Mouse (Mus musculus): ENCODE measurements at regions not wholly inside any gene's neighbourhood (a gene's known extent, or its start where the extent isn't known, plus 50 kb on each side); places are given as distances from the start of the nearest gene placed in this dataset.
A peak's percentile ranks its signal among the peaks of the same experiment; 100 is the strongest.

DNA sequence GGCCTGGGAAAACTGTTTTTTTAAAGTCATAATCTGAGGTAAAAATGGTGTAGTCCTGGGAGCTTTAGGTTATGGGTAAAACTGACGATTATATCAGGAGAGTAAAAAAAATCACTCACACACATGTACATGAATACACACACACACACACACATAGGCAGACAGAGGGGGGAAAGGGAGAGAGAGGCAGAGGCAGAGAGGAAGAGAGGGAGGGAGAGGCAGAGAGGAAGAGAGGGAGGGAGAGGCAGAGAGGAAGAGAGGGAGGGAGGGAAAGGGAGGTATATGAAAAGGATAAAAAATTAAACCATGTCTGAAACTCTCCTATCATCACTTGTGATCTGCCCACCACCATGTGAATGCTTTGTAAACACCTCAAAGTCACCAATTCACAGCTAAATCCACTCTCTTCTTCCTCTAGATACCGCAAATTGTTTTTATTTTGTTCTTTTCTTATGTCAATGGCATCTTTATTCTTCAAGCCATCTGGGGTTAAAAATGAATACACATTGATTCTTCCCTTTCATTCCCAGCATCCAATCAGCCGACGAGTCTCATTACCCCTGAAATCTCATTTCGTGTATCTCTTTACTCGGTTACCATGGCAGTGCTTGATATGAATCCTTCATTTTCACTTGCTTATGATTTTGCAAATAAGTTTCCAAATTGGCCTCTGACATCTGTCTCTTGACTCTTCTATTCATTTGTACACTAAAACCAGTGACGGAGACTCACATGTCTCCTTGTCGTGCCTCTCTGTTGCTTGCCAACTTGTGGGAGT is 209.5 kb upstream of the Krr1 start:
- no peaks in the 10 kb centered on the region for H3K27me3 ChIP-seq
- no peaks in the 10 kb centered on the region for H3K4me1 ChIP-seq
- no peak for ATAC-seq (replicated peaks; ENCODE audit: low FRiP score)
- no peak overlapping the region for H3K4me3 ChIP-seq (replicated peaks)
- H3K9ac ChIP-seq = no peak overlapping the region
- H3K27ac ChIP-seq = no peak overlapping the region
- H3K36me3 ChIP-seq = no peaks in the 10 kb centered on the region
- no peak overlapping the region for H3K4me2 ChIP-seq
- 89% methylated on average over 8 of the region's 8 CpGs for WGBS
- no peaks in the 10 kb centered on the region for H3K9me3 ChIP-seq (replicated peaks)

DNA sequence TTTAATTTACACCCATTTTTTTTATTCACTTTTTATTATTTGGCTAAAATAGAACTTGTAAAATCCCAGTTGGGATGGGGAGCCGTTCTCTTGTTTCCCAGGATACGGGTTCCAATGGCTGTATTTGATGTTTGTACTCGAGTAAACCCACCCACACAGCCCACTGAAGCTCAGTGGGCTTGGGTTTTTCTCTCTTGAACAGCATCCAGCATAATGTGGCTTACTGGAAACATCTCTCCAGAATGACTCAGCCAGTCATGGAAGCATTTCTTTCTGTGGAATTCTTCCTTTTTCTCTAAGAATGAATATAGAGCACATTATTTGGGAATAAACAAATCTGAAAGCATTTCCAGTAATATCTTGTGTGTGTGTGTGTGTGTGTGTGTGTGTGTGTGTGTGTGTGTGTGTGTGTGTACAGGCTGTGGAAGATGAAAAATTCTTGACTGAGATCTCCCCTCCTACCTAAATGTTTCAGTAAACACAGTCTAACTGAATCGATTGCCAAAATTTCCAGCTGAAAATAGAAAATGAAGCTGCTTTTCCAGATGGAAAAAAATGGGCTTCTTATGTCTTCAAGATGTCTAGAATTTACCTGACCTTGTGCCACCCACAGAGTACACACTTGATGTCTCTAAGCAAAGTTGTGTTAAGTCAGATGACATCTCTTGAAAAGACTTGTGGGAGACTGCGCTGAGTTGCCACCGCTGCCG is 205.3 kb upstream of the Krr1 start:
- Histone ChIP-seq H3K9me3 (replicated peaks) (no peaks in the 10 kb centered on the region), H3K36me3 (no peaks in the 10 kb centered on the region), H3K4me2 (no peak overlapping the region), H3K27me3 (no peaks in the 10 kb centered on the region), H3K4me1 (peaks cover 10% of the 10 kb centered on the region; the same call in 1 of the 2 replicates), H3K9ac (no peak overlapping the region), H3K27ac (no peak overlapping the region), H3K4me3 (replicated peaks) (no peak overlapping the region)
- WGBS = 84% methylated on average over 7 of the region's 7 CpGs
- no peak for ATAC-seq (replicated peaks; ENCODE audit: low FRiP score)

DNA sequence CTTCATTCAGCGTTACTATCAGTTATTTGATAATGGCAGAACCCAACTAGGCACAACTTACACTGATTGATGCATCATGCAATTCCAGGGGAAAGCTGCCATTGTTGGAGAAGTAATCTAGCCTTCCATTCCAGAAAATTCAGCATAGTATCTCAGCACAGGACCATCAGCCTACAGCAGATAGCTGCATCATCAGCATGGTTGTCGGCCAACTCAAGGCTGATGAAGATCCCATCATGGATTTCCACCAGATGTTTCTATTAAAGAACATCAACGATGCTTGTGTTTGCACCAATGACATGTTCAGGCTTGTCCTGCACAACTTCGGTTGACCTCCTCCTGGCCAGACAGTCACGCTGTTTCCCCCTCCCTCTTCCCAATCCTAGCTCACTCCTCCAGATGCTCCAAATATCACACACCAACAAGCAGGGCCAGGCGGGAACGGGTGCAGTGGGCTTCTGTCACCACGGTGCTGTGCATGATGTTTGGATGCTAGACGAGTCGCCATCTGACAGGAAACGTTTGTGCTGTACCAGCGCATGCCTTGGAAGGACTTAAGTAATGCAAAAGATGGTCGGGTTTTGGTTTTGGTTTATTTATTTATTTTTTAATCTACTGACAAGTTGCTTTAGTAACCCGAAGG is 204.5 kb upstream of the Krr1 start:
- WGBS = 88% methylated on average over 14 of the region's 14 CpGs

DNA sequence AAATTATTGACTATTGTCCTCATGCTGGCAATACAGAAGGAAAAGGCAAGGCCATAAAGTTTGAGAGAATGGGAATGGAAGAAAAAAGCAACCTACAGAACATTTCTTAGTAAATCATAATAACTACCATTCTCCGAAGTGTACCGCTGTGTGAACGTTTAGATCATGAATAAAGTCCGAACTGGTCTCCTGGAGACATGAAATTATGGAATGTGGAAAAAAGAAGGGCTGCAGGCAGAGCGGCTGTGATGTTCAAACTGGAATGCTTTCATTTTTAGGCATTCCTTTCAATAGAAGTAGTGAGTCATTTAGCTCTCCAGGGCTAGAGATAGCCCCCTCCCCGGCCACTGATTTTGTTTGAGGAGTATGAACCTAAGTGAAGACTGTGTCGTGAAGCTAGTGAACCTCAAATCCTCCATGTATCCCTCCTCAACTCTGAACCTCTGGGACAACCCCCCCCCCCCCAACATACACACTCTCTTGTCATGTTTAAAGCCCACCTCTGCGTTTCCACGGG is 202.9 kb upstream of the Krr1 start:
- no peak overlapping the region for H3K4me2 ChIP-seq
- no peaks in the 10 kb centered on the region for H3K9me3 ChIP-seq (replicated peaks)
- peaks cover 10% of the 10 kb centered on the region; the same call in 1 of the 2 replicates for H3K4me1 ChIP-seq
- H3K27me3 ChIP-seq = no peaks in the 10 kb centered on the region
- no peak overlapping the region for H3K4me3 ChIP-seq (replicated peaks)
- no peaks in the 10 kb centered on the region for H3K36me3 ChIP-seq
- 58% methylated on average over 9 of the region's 9 CpGs for WGBS
- no peak for ATAC-seq (replicated peaks; ENCODE audit: low FRiP score)
- H3K27ac ChIP-seq = no peak overlapping the region
- H3K9ac ChIP-seq = no peak overlapping the region

More for the DNA sequence above, 204.5 kb upstream of the Krr1 start:
- Histone ChIP-seq H3K27ac (no peak overlapping the region), H3K4me1 (peaks cover 10% of the 10 kb centered on the region; the same call in 1 of the 2 replicates), H3K4me2 (no peak overlapping the region), H3K27me3 (no peaks in the 10 kb centered on the region), H3K4me3 (replicated peaks) (no peak overlapping the region), H3K9ac (no peak overlapping the region), H3K9me3 (replicated peaks) (no peaks in the 10 kb centered on the region), H3K36me3 (no peaks in the 10 kb centered on the region)
- no peak for ATAC-seq (replicated peaks; ENCODE audit: low FRiP score)

DNA sequence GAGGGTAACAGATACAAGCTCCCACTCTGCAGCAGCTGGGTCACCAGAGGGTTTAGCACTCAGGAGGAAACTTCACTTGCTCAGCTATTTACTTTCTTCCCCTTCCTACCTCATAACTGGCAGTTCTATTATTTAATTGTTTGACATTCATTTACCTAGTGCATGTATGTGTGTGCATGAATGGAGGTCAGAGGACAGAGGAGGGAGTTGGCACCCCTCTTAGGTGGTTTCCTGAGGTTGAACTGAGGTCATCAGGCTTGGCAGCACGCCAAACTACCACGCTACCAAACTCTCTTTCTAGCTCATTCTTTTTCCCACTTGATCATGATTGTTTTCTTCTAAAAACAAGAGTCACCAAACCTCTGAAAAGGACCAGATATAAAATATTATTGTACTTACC is 202.4 kb upstream of the Krr1 start:
- no peak overlapping the region for H3K9ac ChIP-seq
- H3K4me1 ChIP-seq = peaks cover 10% of the 10 kb centered on the region; the same call in 1 of the 2 replicates
- H3K9me3 ChIP-seq (replicated peaks) = no peaks in the 10 kb centered on the region
- H3K27ac ChIP-seq = no peak overlapping the region
- no peaks in the 10 kb centered on the region for H3K27me3 ChIP-seq
- WGBS = 60% methylated on average over 2 of the region's 2 CpGs
- H3K36me3 ChIP-seq = no peaks in the 10 kb centered on the region
- no peak for ATAC-seq (replicated peaks; ENCODE audit: low FRiP score)
- H3K4me2 ChIP-seq = no peak overlapping the region
- H3K4me3 ChIP-seq (replicated peaks) = no peak overlapping the region

DNA sequence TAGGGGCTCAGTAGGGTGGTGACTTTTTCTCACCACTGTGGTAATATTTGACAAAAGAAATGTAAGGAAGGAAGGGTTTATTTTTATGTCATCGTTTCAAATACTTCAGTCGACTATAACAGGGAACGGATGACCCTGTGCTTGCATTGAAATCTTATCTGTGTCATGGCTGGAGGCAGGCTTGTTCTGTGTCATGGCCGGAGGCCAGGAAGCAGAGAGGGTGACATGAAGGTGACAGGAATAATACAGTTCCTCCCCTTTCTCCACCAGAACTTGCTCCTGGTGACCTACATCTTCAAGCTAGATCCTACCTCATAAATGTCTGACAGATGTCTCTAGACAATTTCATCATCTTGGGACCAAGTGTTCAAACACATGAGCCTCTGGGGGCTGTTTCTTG is 201.5 kb upstream of the Krr1 start:
- WGBS = 28% methylated on average over 4 of the region's 4 CpGs
- Histone ChIP-seq H3K4me1 (peaks cover 10% of the 10 kb centered on the region; the same call in 1 of the 2 replicates), H3K36me3 (no peaks in the 10 kb centered on the region), H3K27me3 (no peaks in the 10 kb centered on the region), H3K9me3 (replicated peaks) (no peaks in the 10 kb centered on the region), H3K27ac (no peak overlapping the region), H3K9ac (no peak overlapping the region), H3K4me2 (no peak overlapping the region), H3K4me3 (replicated peaks) (no peak overlapping the region)
- 0 out of 2 replicates have a peak, but pooled peaks have one; percentile 12 for ATAC-seq (replicated peaks; ENCODE audit: low FRiP score)

DNA sequence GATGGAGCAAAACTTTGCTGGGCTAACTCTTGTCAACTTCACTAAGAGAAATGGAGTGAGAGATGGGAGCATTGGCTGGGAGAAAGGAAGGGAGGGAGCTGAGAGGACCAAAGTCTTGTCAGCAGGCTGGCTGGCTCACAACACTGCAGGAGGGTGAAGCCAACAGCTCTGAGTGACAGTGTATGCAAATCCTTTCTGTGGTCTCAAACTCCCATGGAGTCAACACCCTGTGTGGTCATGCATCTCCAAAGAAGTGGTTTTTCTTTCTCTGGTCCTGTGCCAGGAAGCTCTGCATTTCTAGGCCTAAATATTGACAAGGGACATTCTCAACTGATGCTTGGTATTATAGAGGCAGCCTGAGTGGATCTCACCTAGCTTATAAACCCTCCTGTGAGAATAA is 194.9 kb upstream of the Krr1 start:
- ATAC-seq (replicated peaks; ENCODE audit: low FRiP score) = no peak
- Histone ChIP-seq H3K9me3 (replicated peaks) (no peaks in the 10 kb centered on the region), H3K9ac (no peak overlapping the region), H3K4me1 (no peaks in the 10 kb centered on the region), H3K36me3 (no peaks in the 10 kb centered on the region), H3K4me3 (replicated peaks) (no peak overlapping the region), H3K27ac (no peak overlapping the region), H3K4me2 (no peak overlapping the region), H3K27me3 (no peaks in the 10 kb centered on the region)

DNA sequence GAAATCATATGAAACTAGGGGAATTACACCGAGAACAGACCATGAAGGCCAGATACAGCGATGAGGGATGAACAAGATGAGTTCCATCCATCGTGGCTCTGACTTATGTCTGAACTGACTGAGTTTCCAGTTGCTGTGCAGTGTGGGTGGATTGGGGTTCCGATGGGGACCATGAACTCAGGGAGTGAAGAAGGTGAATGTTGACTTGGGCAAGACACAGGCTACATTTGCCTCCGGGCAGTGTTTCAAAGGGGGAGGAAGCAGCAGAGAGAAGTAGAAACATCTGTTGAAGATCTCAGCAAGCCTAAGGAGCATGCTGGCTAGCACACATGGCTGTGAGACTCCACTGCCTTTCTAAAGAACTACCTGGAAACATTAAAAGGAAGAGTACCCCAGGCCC is 194.4 kb upstream of the Krr1 start:
- no peak for ATAC-seq (replicated peaks; ENCODE audit: low FRiP score)
- Histone ChIP-seq H3K36me3 (no peaks in the 10 kb centered on the region), H3K9me3 (replicated peaks) (no peaks in the 10 kb centered on the region), H3K27ac (no peak overlapping the region), H3K9ac (no peak overlapping the region), H3K4me2 (no peak overlapping the region), H3K4me1 (no peaks in the 10 kb centered on the region), H3K27me3 (no peaks in the 10 kb centered on the region), H3K4me3 (replicated peaks) (no peak overlapping the region)
- 85% methylated on average over 5 of the region's 5 CpGs for WGBS

DNA sequence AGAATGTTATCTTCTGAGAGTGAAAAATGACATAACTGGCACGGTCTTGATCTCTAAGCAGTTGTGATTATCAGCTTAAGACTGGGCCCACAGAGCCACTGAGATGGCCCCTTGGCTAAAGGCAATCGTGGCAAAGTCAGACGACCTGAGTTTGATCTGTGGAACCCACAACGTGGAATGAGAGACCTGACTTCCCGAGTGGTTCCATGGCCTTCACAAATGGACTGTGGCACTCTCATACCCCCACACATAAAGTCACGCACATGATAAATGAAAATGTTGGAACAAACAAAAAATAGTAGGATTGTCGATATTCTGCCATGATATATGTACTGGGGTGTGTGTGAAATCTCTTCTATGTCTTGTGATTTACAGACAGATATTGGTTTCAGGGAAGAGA is 192.5 kb upstream of the Krr1 start:
- no peak for ATAC-seq (replicated peaks; ENCODE audit: low FRiP score)
- Histone ChIP-seq H3K4me3 (replicated peaks) (no peak overlapping the region), H3K4me1 (no peaks in the 10 kb centered on the region), H3K9me3 (replicated peaks) (no peaks in the 10 kb centered on the region), H3K36me3 (no peaks in the 10 kb centered on the region), H3K27ac (no peak overlapping the region), H3K4me2 (no peak overlapping the region), H3K9ac (no peak overlapping the region), H3K27me3 (no peaks in the 10 kb centered on the region)
- WGBS = 93% methylated on average over 7 of the region's 7 CpGs

DNA sequence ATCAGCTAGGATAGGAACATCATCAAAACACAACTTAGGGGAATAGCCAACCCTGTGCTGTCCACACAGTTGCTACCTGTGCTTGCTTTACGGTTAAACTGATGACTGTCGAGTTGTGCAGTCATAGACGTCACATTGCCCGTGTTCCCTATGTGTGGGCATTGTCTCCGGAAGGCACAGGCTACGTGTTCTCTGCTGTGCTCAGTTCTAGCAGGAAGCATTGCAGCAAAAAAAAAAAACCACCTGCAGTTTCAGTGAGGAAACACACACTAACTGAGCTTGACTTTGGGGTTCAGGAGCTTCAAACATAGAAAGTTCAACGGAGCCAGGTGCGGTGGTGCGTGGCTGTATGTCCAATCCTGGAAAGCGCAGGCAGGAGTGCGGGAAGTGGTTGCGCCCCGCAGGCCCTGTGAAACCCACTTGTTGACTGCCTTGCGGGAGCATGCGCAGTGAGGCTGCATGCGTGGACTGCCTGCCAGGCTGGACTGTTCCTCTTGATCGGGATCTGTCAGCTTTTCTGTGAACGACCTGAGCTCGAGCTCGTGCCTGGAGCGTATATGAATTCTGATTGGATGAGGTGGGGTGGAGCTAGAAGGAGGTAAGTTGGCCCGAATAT is 190.2 kb upstream of the Krr1 start:
- Histone ChIP-seq H3K36me3 (no peaks in the 10 kb centered on the region), H3K9me3 (replicated peaks) (no peaks in the 10 kb centered on the region), H3K9ac (no peak overlapping the region), H3K27me3 (no peaks in the 10 kb centered on the region), H3K27ac (no peak overlapping the region), H3K4me1 (no peaks in the 10 kb centered on the region), H3K4me2 (no peak overlapping the region), H3K4me3 (replicated peaks) (no peak overlapping the region)
- no peak for ATAC-seq (replicated peaks; ENCODE audit: low FRiP score)
- 84% methylated on average over 22 of the region's 22 CpGs for WGBS

DNA sequence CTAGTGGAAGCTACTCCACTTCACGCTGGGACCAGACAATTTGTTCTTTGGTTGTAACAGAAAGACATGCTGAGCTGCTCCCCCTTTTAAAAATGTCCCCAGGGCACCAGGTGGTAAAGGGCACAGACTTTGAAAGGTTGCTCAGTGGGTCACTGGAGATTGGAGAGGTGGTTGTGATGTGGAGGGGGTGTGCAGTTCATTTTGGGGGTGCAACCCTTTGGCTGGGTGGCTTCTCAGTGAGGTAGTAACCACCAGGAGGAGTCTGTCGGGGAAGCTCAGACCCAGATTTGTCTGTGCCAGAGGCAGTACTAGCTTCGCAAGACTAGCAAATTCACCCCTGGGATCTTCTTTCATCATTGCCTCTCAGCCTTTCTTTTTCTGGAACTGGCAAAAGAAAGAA is 189.0 kb upstream of the Krr1 start:
- H3K9me3 ChIP-seq (replicated peaks) = no peaks in the 10 kb centered on the region
- no peaks in the 10 kb centered on the region for H3K4me1 ChIP-seq
- H3K4me3 ChIP-seq (replicated peaks) = no peak overlapping the region
- H3K4me2 ChIP-seq = no peak overlapping the region
- no peak for ATAC-seq (replicated peaks; ENCODE audit: low FRiP score)
- H3K9ac ChIP-seq = no peak overlapping the region
- WGBS = 83% methylated on average over 3 of the region's 3 CpGs
- no peak overlapping the region for H3K27ac ChIP-seq
- H3K36me3 ChIP-seq = no peaks in the 10 kb centered on the region
- H3K27me3 ChIP-seq = no peaks in the 10 kb centered on the region

All from kidney, embryonic 15.5 days (tissue).